Mouse (Mus musculus) myocyte (in vitro differentiated cells): ENCODE measurements around the gene Pfkfb1. TPM values are rescaled to one million over a fixed set of nuclear protein-coding genes. Genes with fewer than 3 reads are reported as not detected.

Experiments used
- H3K27me3 ChIP-seq: one replicate; pipeline ENCODE4 v1.6.1; 2011; ENCODE audit not compliant: control insufficient read depth, insufficient read depth, insufficient read length
- H3K36me3 ChIP-seq: one replicate; pipeline ENCODE4 v1.6.1; 2011; ENCODE audit not compliant: control insufficient read depth, insufficient read depth
- H3K4me2 ChIP-seq: one replicate; pipeline ENCODE4 v1.6.1; 2011; ENCODE audit warnings: low read depth, control low read depth
- H3K4me3 ChIP-seq: one replicate; pipeline ENCODE4 v1.5.1; 2011; ENCODE audit warnings: mild to moderate bottlenecking, control low read depth, moderate library complexity
- H3K79me2 ChIP-seq: one replicate; pipeline ENCODE4 v1.6.1; 2011; ENCODE audit not compliant: control insufficient read depth, insufficient read depth
- H3ac ChIP-seq: one replicate; pipeline ENCODE4 v1.6.1; 2011; ENCODE audit not compliant: control insufficient read depth, insufficient read length
- CEBPB ChIP-seq: IDR thresholded peaks from 2 replicates; pipeline ENCODE4 v1.6.1; 2011; ENCODE audit warnings: mild to moderate bottlenecking, moderate library complexity; ENCODE audit not compliant: poor library complexity, insufficient read depth, severe bottlenecking
- E2F4 ChIP-seq: IDR thresholded peaks from one replicate; pipeline ENCODE4 v1.6.1; 2011; ENCODE audit warnings: mild to moderate bottlenecking, control low read depth, moderate library complexity; ENCODE audit not compliant: insufficient read depth
- MAX ChIP-seq: IDR thresholded peaks from one replicate; pipeline ENCODE4 v1.6.1; 2011; ENCODE audit warnings: low read depth, mild to moderate bottlenecking, control low read depth
- MYOD1 ChIP-seq, 3 experiments: IDR thresholded peaks; one replicate each; pipeline ENCODE4 v1.6.1; 2011; ENCODE audit warnings: control low read depth in 2 of 3, low read depth in 2 of 3, mild to moderate bottlenecking in 2 of 3, moderate library complexity in 1 of 3; ENCODE audit not compliant: insufficient read length in 2 of 3, control insufficient read depth in 1 of 3
- MYOG ChIP-seq, 3 experiments: IDR thresholded peaks; one replicate each; pipeline ENCODE4 v1.6.1; 2011; ENCODE audit warnings: control low read depth in 2 of 3, low read depth in 2 of 3, mild to moderate bottlenecking in 2 of 3; ENCODE audit not compliant: insufficient read length in 2 of 3, control insufficient read depth in 1 of 3, insufficient read depth in 1 of 3
- POLR2A ChIP-seq: IDR thresholded peaks from one replicate; pipeline ENCODE4 v1.6.1; 2011; ENCODE audit warnings: low read depth, mild to moderate bottlenecking, control low read depth, moderate library complexity; ENCODE audit not compliant: insufficient read length
- POLR2AphosphoS2 ChIP-seq: IDR thresholded peaks from one replicate; pipeline ENCODE4 v1.6.1; 2011; ENCODE audit warnings: low read depth, control low read depth; ENCODE audit not compliant: insufficient read length
- REST ChIP-seq: IDR thresholded peaks from one replicate; pipeline ENCODE4 v1.6.1; 2011; ENCODE audit warnings: mild to moderate bottlenecking, control low read depth, moderate library complexity; ENCODE audit not compliant: insufficient read depth, insufficient read length
- SRF ChIP-seq: IDR thresholded peaks from one replicate; pipeline ENCODE4 v1.6.1; 2011; ENCODE audit warnings: low read depth; ENCODE audit not compliant: control insufficient read depth, insufficient read length
- TCF12 ChIP-seq: IDR thresholded peaks from one replicate; pipeline ENCODE4 v1.6.1; 2011; ENCODE audit warnings: mild to moderate bottlenecking, control low read depth; ENCODE audit not compliant: poor library complexity, insufficient read depth, severe bottlenecking
- TCF3 ChIP-seq: IDR thresholded peaks from one replicate; pipeline ENCODE4 v1.6.1; 2011; ENCODE audit warnings: low read depth, control low read depth; ENCODE audit not compliant: insufficient read length
- USF1 ChIP-seq: IDR thresholded peaks from one replicate; pipeline ENCODE4 v1.6.1; 2011; ENCODE audit warnings: low read depth, mild to moderate bottlenecking, control low read depth, moderate library complexity
- polyA plus RNA-seq: library from polyadenylated mRNA; unstranded; fragments of >200 nt; fragmentation: generic; extraction: Trizol; gene quantifications from one replicate; pipeline ENCODE4 v1.2.1, GENCODE M21; 2012; ENCODE audit warnings: missing spikeins

The Pfkfb1 gene
- polyA plus RNA-seq, 1 experiment: 0.91 TPM

GRCm38 (mm10) chrX:150551986-150552385, 36.0 kb upstream of the Pfkfb1 start:
- TF ChIP-seq MAX (no peak), POLR2AphosphoS2 (no peak), SRF (no peak), CEBPB (no peak), MYOG (IDR thresholded peaks at IDR 0.05; ENCODE audit: control insufficient read depth in 1 of 3, insufficient read depth in 1 of 3, insufficient read length in 2 of 3, low read depth in 2 of 3) (no peak), TCF12 (no peak), E2F4 (no peak), MYOD1 (IDR thresholded peaks at IDR 0.05; ENCODE audit: control insufficient read depth in 1 of 3, insufficient read length in 2 of 3, low read depth in 2 of 3) (no peak)
- H3ac ChIP-seq: no peak overlapping the region

GRCm38 (mm10) chrX:150554032-150554431, 34.0 kb upstream of the Pfkfb1 start:
- Histone ChIP-seq H3K79me2 (no peaks in the 10 kb centered on the region), H3K4me2 (no peak overlapping the region), H3K36me3 (no peaks in the 10 kb centered on the region), H3K27me3 (no peaks in the 10 kb centered on the region), H3K4me3 (no peak overlapping the region), H3ac (no peak overlapping the region)
- TF ChIP-seq MYOD1 (IDR thresholded peaks at IDR 0.05; ENCODE audit: control insufficient read depth in 1 of 3, insufficient read length in 2 of 3, low read depth in 2 of 3) (no peak), SRF (no peak), USF1 (no peak), POLR2AphosphoS2 (no peak), TCF12 (no peak), MAX (no peak), MYOG (IDR thresholded peaks at IDR 0.05; ENCODE audit: control insufficient read depth in 1 of 3, insufficient read depth in 1 of 3, insufficient read length in 2 of 3, low read depth in 2 of 3) (no peak), E2F4 (no peak)

More at GRCm38 (mm10) chrX:150551986-150552385, 36.0 kb upstream of the Pfkfb1 start:
- H3K4me2 ChIP-seq: no peak overlapping the region
- H3K27me3 ChIP-seq: no peaks in the 10 kb centered on the region
- no peaks in the 10 kb centered on the region for H3K79me2 ChIP-seq
- H3K36me3 ChIP-seq: no peaks in the 10 kb centered on the region
- no peak overlapping the region for H3K4me3 ChIP-seq

- H3K27me3 ChIP-seq: no peaks in the 10 kb centered on the region
- no peak overlapping the region for H3K4me3 ChIP-seq
- no peak overlapping the region for H3K4me2 ChIP-seq
- TF ChIP-seq TCF12: no peak
- no peak for TF ChIP-seq POLR2A
- TF ChIP-seq USF1: no peak
- TF ChIP-seq POLR2AphosphoS2: no peak
- TF ChIP-seq MYOG (IDR thresholded peaks at IDR 0.05; ENCODE audit: control insufficient read depth in 1 of 3, insufficient read depth in 1 of 3, insufficient read length in 2 of 3, low read depth in 2 of 3): no peak
- TF ChIP-seq TCF3: no peak
- no peak for TF ChIP-seq MAX
- no peak for TF ChIP-seq MYOD1 (IDR thresholded peaks at IDR 0.05; ENCODE audit: control insufficient read depth in 1 of 3, insufficient read length in 2 of 3, low read depth in 2 of 3)
- no peak for TF ChIP-seq SRF
- no peak for TF ChIP-seq REST
- H3ac ChIP-seq: no peak overlapping the region
- H3K79me2 ChIP-seq: no peaks in the 10 kb centered on the region
- no peaks in the 10 kb centered on the region for H3K36me3 ChIP-seq
These were observed 23.2 kb upstream of the Pfkfb1 start for GRCm38 (mm10) chrX:150564644-150565357.

GRCm38 (mm10) chrX:150581921-150582320, 6.1 kb upstream of the Pfkfb1 start:
- no peak overlapping the region for H3ac ChIP-seq
- H3K36me3 ChIP-seq: no peaks in the 10 kb centered on the region
- TF ChIP-seq POLR2A: no peak
- no peak for TF ChIP-seq SRF
- no peak for TF ChIP-seq MYOG (IDR thresholded peaks at IDR 0.05; ENCODE audit: control insufficient read depth in 1 of 3, insufficient read depth in 1 of 3, insufficient read length in 2 of 3, low read depth in 2 of 3)
- no peak for TF ChIP-seq POLR2AphosphoS2
- TF ChIP-seq CEBPB: no peak
- TF ChIP-seq MAX: no peak
- TF ChIP-seq E2F4: no peak
- no peak overlapping the region for H3K4me2 ChIP-seq
- H3K27me3 ChIP-seq: no peaks in the 10 kb centered on the region
- H3K79me2 ChIP-seq: peaks cover 16% of the 10 kb centered on the region
- H3K4me3 ChIP-seq: no peak overlapping the region

- no peak overlapping the region for H3K4me2 ChIP-seq
- no peak for TF ChIP-seq MAX
- TF ChIP-seq CEBPB: no peak
- no peak for TF ChIP-seq REST
- TF ChIP-seq TCF3: no peak
- no peak for TF ChIP-seq MYOG (IDR thresholded peaks at IDR 0.05; ENCODE audit: control insufficient read depth in 1 of 3, insufficient read depth in 1 of 3, insufficient read length in 2 of 3, low read depth in 2 of 3)
- no peak for TF ChIP-seq SRF
- no peaks in the 10 kb centered on the region for H3K36me3 ChIP-seq
These were observed 2.9 kb upstream of the Pfkfb1 start for GRCm38 (mm10) chrX:150585116-150585515.

More at GRCm38 (mm10) chrX:150585116-150585515, 2.9 kb upstream of the Pfkfb1 start:
- Histone ChIP-seq H3K27me3 (no peaks in the 10 kb centered on the region), H3K4me3 (no peak overlapping the region), H3K79me2 (peaks cover 18% of the 10 kb centered on the region), H3ac (no peak overlapping the region)
